ENCODE assay signal across 14 mouse cellular contexts in genomic region chr2:143032378-143033255, GRCm38 (mm10). TPM values are rescaled to one million over a fixed set of nuclear protein-coding genes. Genes with fewer than 3 reads are reported as not detected.
DNase-seq lines count a peak whose midpoint lies in the region; ATAC-seq lines count a peak whose summit lies in the region.
"Had no signal": no experiment of that assay in that cellular context is flagged by ENCODE, and none has a peak within 500 bp of the region (broad histone marks: within the 10 kb centered on the region; RNA-seq: fewer than 3 reads in every experiment).

No protein-coding gene starts in this region.

- no peak overlapping the region for H3K9ac ChIP-seq in neural tube, embryonic 15.5 days (replicated peaks)
- H3K9ac ChIP-seq in liver, embryonic 12.5 days = no peak overlapping the region

- H3K36me3 ChIP-seq in midbrain, embryonic 10.5 days = no peaks in the 10 kb centered on the region
- H3K36me3 ChIP-seq in neural tube, embryonic 15.5 days = no peaks in the 10 kb centered on the region
- H3K36me3 ChIP-seq in liver, embryonic 12.5 days = no peaks in the 10 kb centered on the region

- H3K4me3 ChIP-seq in midbrain, embryonic 10.5 days = 0 out of 2 replicates have a peak overlapping the region, but pooled peaks have one; percentile 14
- no peak overlapping the region for H3K4me3 ChIP-seq in neural tube, embryonic 15.5 days (replicated peaks)
- no peak overlapping the region for H3K4me3 ChIP-seq in liver, embryonic 12.5 days

- H3K27ac ChIP-seq in midbrain, embryonic 10.5 days (replicated peaks) = peak overlapping the region; percentile 73
- H3K27ac ChIP-seq in neural tube, embryonic 15.5 days (replicated peaks) = 0 out of 2 replicates have a peak overlapping the region, but pooled peaks have one; percentile 1
- no peak overlapping the region for H3K27ac ChIP-seq in liver, embryonic 12.5 days

- H3K4me1 ChIP-seq in midbrain, embryonic 10.5 days = peaks cover 33% of the 10 kb centered on the region
- H3K4me1 ChIP-seq in neural tube, embryonic 15.5 days = peaks cover 21% of the 10 kb centered on the region
- no peaks in the 10 kb centered on the region for H3K4me1 ChIP-seq in liver, embryonic 12.5 days

- H3K27me3 ChIP-seq in midbrain, embryonic 10.5 days (ENCODE audit: low read depth, poor library complexity, severe bottlenecking) = no peaks in the 10 kb centered on the region
- no peaks in the 10 kb centered on the region for H3K27me3 ChIP-seq in neural tube, embryonic 15.5 days (replicated peaks)
- H3K27me3 ChIP-seq in liver, embryonic 12.5 days (replicated peaks) = no peaks in the 10 kb centered on the region

- peak; percentile 68; the same call in 1 of the 2 replicates for ATAC-seq in neural tube, embryonic 15.5 days (ENCODE audit: low FRiP score)
- ATAC-seq in liver, embryonic 12.5 days = no peak
- ATAC-seq: intestine, postnatal 0 days had no signal

- peak overlapping the region; percentile 23 for H3K4me2 ChIP-seq in neural tube, embryonic 15.5 days
- no peak overlapping the region for H3K4me2 ChIP-seq in liver, embryonic 12.5 days

- H3K9me3 ChIP-seq in midbrain, embryonic 10.5 days (replicated peaks) = no peaks in the 10 kb centered on the region
- H3K9me3 ChIP-seq in neural tube, embryonic 15.5 days (replicated peaks) = no peaks in the 10 kb centered on the region
- no peaks in the 10 kb centered on the region for H3K9me3 ChIP-seq in liver, embryonic 12.5 days (replicated peaks)

- 36% methylated on average over 10 of the region's 10 CpGs for WGBS in midbrain, embryonic 10.5 days
- WGBS in neural tube, embryonic 15.5 days = 24% methylated on average over 10 of the region's 10 CpGs
- 64% methylated on average over 10 of the region's 10 CpGs for WGBS in liver, embryonic 12.5 days (ENCODE audit: insufficient replicate concordance)

- peak; percentile 26 for DNase-seq in embryo, embryonic 10.5 days (ENCODE audit: low spot score)
- DNase-seq in embryo, embryonic 10 days (ENCODE audit: low spot score) = no peak
- peak; percentile 21 for DNase-seq in retina, postnatal 1 day
- DNase-seq in retina, embryonic 14.5 days (ENCODE audit: low spot score) = no peak
- peak; percentile 23 for DNase-seq in midbrain, embryonic 10.5 days (ENCODE audit: low spot score)
- no peak for DNase-seq in natural killer cell, adult 2 months (ENCODE audit: low spot score in 2 of 2)
- DNase-seq: adrenal gland, postnatal 14 days; gastrocnemius, postnatal 10 days; kidney, postnatal 14 days; thymus, adult 2 months had no signal

RNA-seq across cellular contexts. Expression of gene Snrpb2, which starts 30.2 kb away (rescaled TPM):
- 99.1 and 105 TPM in 2 replicates for polyA plus RNA-seq in midbrain, embryonic 10.5 days (2016; fragmentation: Nextera tagmentation; extraction: Ambion mirVana)
- polyA plus RNA-seq in neural tube, embryonic 15.5 days (2015; fragmentation: Nextera tagmentation; extraction: Ambion mirVana) = 51.8 and 53.6 TPM in 2 replicates
- polyA plus RNA-seq in liver, embryonic 12.5 days (2016; fragmentation: Nextera tagmentation; extraction: Ambion mirVana) = 47.8 and 48.7 TPM in 2 replicates

RNA-seq across cellular contexts. Expression of gene Otor, which starts 45.7 kb away (rescaled TPM):
- 0.78 and 1.7 TPM in 2 replicates for polyA plus RNA-seq in midbrain, embryonic 10.5 days (2016; fragmentation: Nextera tagmentation; extraction: Ambion mirVana)
- polyA plus RNA-seq in neural tube, embryonic 15.5 days (2015; fragmentation: Nextera tagmentation; extraction: Ambion mirVana) = 0.65 TPM in 1 of 2 replicates, not detected in the other
- polyA plus RNA-seq in liver, embryonic 12.5 days (2016; fragmentation: Nextera tagmentation; extraction: Ambion mirVana) = 0.28 and 0.30 TPM in 2 replicates
- polyA plus RNA-seq: liver, adult 2 months; thymus, adult 2 months had no signal

Comparison
In these comparisons a context has a peak if more than half of its experiments do, and no peak if none do; other contexts are left out.
1. DNase-seq: peak in embryo, embryonic 10.5 days (single experiment), retina, postnatal 1 day (single experiment) and midbrain, embryonic 10.5 days (single experiment); none in embryo, embryonic 10 days (single experiment), retina, embryonic 14.5 days (single experiment) and natural killer cell, adult 2 months (0 of 2).